9 mouse cellular contexts compared by ENCODE assay signal in the genomic region with DNA sequence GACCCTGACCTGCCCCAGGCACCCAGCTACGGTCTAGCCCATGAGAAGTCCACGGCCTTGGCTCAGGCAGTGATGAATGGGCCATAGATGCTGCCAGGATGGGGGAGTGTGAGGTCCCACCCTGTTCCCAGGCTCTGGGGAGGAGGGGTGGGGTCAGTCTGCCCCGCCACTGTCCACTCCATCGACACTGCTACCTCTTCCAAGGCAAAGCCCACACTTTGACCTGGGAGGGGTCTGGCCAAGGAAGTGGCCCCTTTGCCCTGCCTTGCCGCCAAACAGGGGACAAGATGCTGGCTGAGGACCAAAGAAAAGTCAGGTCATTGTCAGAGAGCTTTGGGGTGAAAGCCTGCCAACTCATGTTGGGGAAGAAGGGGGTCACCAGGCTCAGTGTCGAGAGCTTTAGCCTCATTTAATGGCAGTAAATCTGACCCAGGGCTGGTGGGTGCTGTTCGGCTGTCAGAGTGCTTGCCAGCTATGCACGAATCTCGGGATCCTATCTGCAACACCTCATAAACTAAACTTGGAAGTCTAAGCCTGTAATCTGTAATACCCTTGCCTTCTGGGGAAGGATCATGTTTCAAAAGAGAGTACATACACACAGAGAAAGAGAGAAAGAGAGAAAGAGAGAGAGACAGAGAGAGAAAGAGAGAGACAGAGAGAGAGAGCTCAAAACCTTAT. TPM values are rescaled to one million over a fixed set of nuclear protein-coding genes. Genes with fewer than 3 reads are reported as not detected.
DNase-seq lines count a peak whose midpoint lies in the region; ATAC-seq and TF ChIP-seq lines count a peak whose summit lies in the region.
"Had no signal": no experiment of that assay in that cellular context is flagged by ENCODE, and none has a peak within 500 bp of the region (broad histone marks: within the 10 kb centered on the region; RNA-seq: fewer than 3 reads in every experiment).

No protein-coding gene starts in this region.

- H3K4me3 ChIP-seq in heart, adult 2 months = no peak overlapping the region
- H3K4me3 ChIP-seq in embryonic fibroblast, embryonic 13.5 days (ENCODE audit: insufficient read depth, low read length) = no peak overlapping the region
- no peak overlapping the region for H3K4me3 ChIP-seq in kidney, postnatal 0 days (replicated peaks; ENCODE audit: low read depth, low read length)
- H3K4me3 ChIP-seq in lung, embryonic 16.5 days (ENCODE audit: low read length) = no peak overlapping the region
- H3K4me3 ChIP-seq: neural tube, embryonic 12.5 days had no signal

- intact Hi-C loops in heart, adult 2 months (cut with DNase I) = loop anchor here (5.0 kb wide), 1 partner anchor 39 kb away; no protein-coding TSS in a partner anchor
- intact Hi-C loops in heart, postnatal 36 days (cut with DNase I) = no loop called here

- no peak overlapping the region for H3K9ac ChIP-seq in heart, adult 2 months (ENCODE audit: low read depth, low read length)
- no peak overlapping the region for H3K9ac ChIP-seq in kidney, postnatal 0 days (ENCODE audit: low read depth, low read length)
- no peak overlapping the region for H3K9ac ChIP-seq in lung, embryonic 16.5 days (ENCODE audit: low read length)
- H3K9ac ChIP-seq: neural tube, embryonic 12.5 days had no signal

- peaks cover 24% of the 10 kb centered on the region for H3K4me1 ChIP-seq in heart, adult 2 months (ENCODE audit: control insufficient read depth, insufficient read depth, low read length)
- peaks cover 26% of the 10 kb centered on the region for H3K4me1 ChIP-seq in embryonic fibroblast, embryonic 13.5 days (ENCODE audit: control insufficient read depth, insufficient read depth, low read length)
- H3K4me1 ChIP-seq in kidney, postnatal 0 days (replicated peaks; ENCODE audit: insufficient read depth, low read length) = peaks cover 22% of the 10 kb centered on the region
- peaks cover 55% of the 10 kb centered on the region for H3K4me1 ChIP-seq in lung, embryonic 16.5 days (replicated peaks; ENCODE audit: control insufficient read depth, insufficient read depth, low read length)

- H3K4me2 ChIP-seq in kidney, postnatal 0 days (ENCODE audit: low read length) = no peak overlapping the region
- peak overlapping the region; percentile 5; the same call in 1 of the 2 replicates for H3K4me2 ChIP-seq in lung, embryonic 16.5 days (ENCODE audit: low read depth, low read length)
- H3K4me2 ChIP-seq: neural tube, embryonic 12.5 days had no signal

- no peaks in the 10 kb centered on the region for H3K27me3 ChIP-seq in heart, adult 2 months (ENCODE audit: control insufficient read depth, insufficient read depth, low read length)
- no peaks in the 10 kb centered on the region for H3K27me3 ChIP-seq in kidney, postnatal 0 days (ENCODE audit: insufficient read depth, low read length)
- H3K27me3 ChIP-seq in lung, embryonic 16.5 days (ENCODE audit: control insufficient read depth, insufficient read depth, low read depth, low read length) = no peaks in the 10 kb centered on the region
- H3K27me3 ChIP-seq: neural tube, embryonic 12.5 days had no signal

- no peaks in the 10 kb centered on the region for H3K36me3 ChIP-seq in heart, adult 2 months (ENCODE audit: control insufficient read depth, insufficient read depth, low read length)
- no peaks in the 10 kb centered on the region for H3K36me3 ChIP-seq in kidney, postnatal 0 days (ENCODE audit: insufficient read depth, low read length)
- H3K36me3 ChIP-seq in lung, embryonic 16.5 days (ENCODE audit: control insufficient read depth, insufficient read depth, low read length) = no peaks in the 10 kb centered on the region
- H3K36me3 ChIP-seq: neural tube, embryonic 12.5 days had no signal

- peak overlapping the region; percentile 61 for H3K27ac ChIP-seq in heart, adult 2 months
- peak overlapping the region; percentile 77 for H3K27ac ChIP-seq in embryonic fibroblast, embryonic 13.5 days (ENCODE audit: insufficient read depth, low read length)
- H3K27ac ChIP-seq in kidney, postnatal 0 days = no peak overlapping the region
- peak overlapping the region; percentile 78 for H3K27ac ChIP-seq in lung, embryonic 16.5 days (ENCODE audit: low read length)
- H3K27ac ChIP-seq: neural tube, embryonic 12.5 days had no signal

- no peaks in the 10 kb centered on the region for H3K9me3 ChIP-seq in kidney, postnatal 0 days (replicated peaks; ENCODE audit: low read length)
- H3K9me3 ChIP-seq in lung, embryonic 16.5 days (ENCODE audit: control insufficient read depth, low read length) = no peaks in the 10 kb centered on the region
- H3K9me3 ChIP-seq: neural tube, embryonic 12.5 days had no signal

- WGBS in heart, adult 2 months = 41% methylated on average over 9 of the region's 9 CpGs
- WGBS in kidney, postnatal 0 days = 3% methylated on average over 9 of the region's 9 CpGs
- 18% methylated on average over 9 of the region's 9 CpGs for WGBS in lung, embryonic 16.5 days

- ATAC-seq in kidney, postnatal 0 days (replicated peaks; ENCODE audit: low FRiP score, low read depth) = no peak
- peak; percentile 82 for ATAC-seq in lung, embryonic 16.5 days (ENCODE audit: low read depth)

- no peak for TF ChIP-seq CTCF in heart, adult 2 months (IDR thresholded peaks at IDR 0.05)
- TF ChIP-seq CTCF in embryonic fibroblast, embryonic 13.5 days (IDR thresholded peaks at IDR 0.05; ENCODE audit: borderline replicate concordance, insufficient read depth, low read length) = no peak
- no peak for TF ChIP-seq CTCF in kidney, postnatal 0 days (IDR thresholded peaks at IDR 0.05; ENCODE audit: low read depth)

- no peak for TF ChIP-seq EP300 in heart, adult 2 months (IDR thresholded peaks at IDR 0.05; ENCODE audit: insufficient read depth, low read depth, low read length)

- no peaks in the 10 kb centered on the region for H3K79me2 ChIP-seq in heart, adult 2 months (replicated peaks; ENCODE audit: control insufficient read depth, insufficient read depth, low read length)

- DNase-seq in heart, adult 2 months = peak in 1 of 2 experiments; percentile 59
- DNase-seq in heart, postnatal 36 days = no peak
- DNase-seq in kidney, postnatal 0 days (ENCODE audit: low spot score) = peak; percentile 28
- no peak for DNase-seq in natural killer cell, adult 2 months (ENCODE audit: low spot score in 2 of 2)
- DNase-seq in cerebellum, adult 11 months = no peak

- TF ChIP-seq POLR2A in heart, adult 2 months (IDR thresholded peaks at IDR 0.05; ENCODE audit: insufficient read depth, low read depth, low read length) = no peak
- no peak for TF ChIP-seq POLR2A in embryonic fibroblast, embryonic 13.5 days (IDR thresholded peaks at IDR 0.05; ENCODE audit: low read depth, low read length)

RNA-seq across cellular contexts. Expression of a gene that starts 17.1 kb away (rescaled TPM):
- total RNA-seq in heart, adult 2 months (2021) = 10 to 100 TPM; 22.0 to 28.5 TPM
- polyA plus RNA-seq in heart, adult 2 months (2012; rRNA removed) = 42.0 and 43.6 TPM in 2 replicates
- 10 to 100 TPM; 23.7 to 35.7 TPM for total RNA-seq in heart, postnatal 36 days (2021)
- 13.2 and 26.1 TPM in 2 replicates for polyA plus RNA-seq in embryonic fibroblast, embryonic 13.5 days (2011; ENCODE audit: insufficient read length, low read depth, missing spikeins)
- 7.5 and 8.3 TPM in 2 replicates for polyA plus RNA-seq in kidney, postnatal 0 days (2015; fragmentation: Nextera tagmentation; extraction: Ambion mirVana)
- 14.0 and 17.9 TPM in 2 replicates for polyA plus RNA-seq in lung, embryonic 16.5 days (2015; fragmentation: Nextera tagmentation; extraction: Ambion mirVana)
- total RNA-seq: hematopoietic stem cell, adult 5-6 weeks had no signal
